8 mouse cellular contexts compared by ENCODE assay signal in genomic region chr5:23890734-23891133, GRCm38 (mm10). TPM values are rescaled to one million over a fixed set of nuclear protein-coding genes. Genes with fewer than 3 reads are reported as not detected.
DNase-seq lines count a peak whose midpoint lies in the region; ATAC-seq and TF ChIP-seq lines count a peak whose summit lies in the region.

No protein-coding gene starts in this region.

- H3K27ac ChIP-seq in kidney, embryonic 14.5 days (ENCODE audit: low read depth, low read length): no peak overlapping the region
- H3K27ac ChIP-seq in forebrain, embryonic 14.5 days (ENCODE audit: low read depth, low read length): no peak overlapping the region
- no peak overlapping the region for H3K27ac ChIP-seq in midbrain, postnatal 0 days (ENCODE audit: low read depth, low read length)

- no peak for ATAC-seq in kidney, embryonic 14.5 days (ENCODE audit: low FRiP score, low TSS enrichment)
- ATAC-seq in forebrain, embryonic 14.5 days: no peak
- no peak for ATAC-seq in midbrain, postnatal 0 days (ENCODE audit: low FRiP score)

- TF ChIP-seq CTCF in brain, embryonic 14.5 days (IDR thresholded peaks at IDR 0.05; ENCODE audit: borderline replicate concordance, extremely low read depth, insufficient read depth, insufficient read length): peak; percentile 54; the same call in 1 of the 2 replicates
- TF ChIP-seq CTCF in midbrain, postnatal 0 days (IDR thresholded peaks at IDR 0.05): peak; percentile 51

- H3K4me2 ChIP-seq in kidney, embryonic 14.5 days (replicated peaks; ENCODE audit: low read depth, low read length): no peak overlapping the region
- no peak overlapping the region for H3K4me2 ChIP-seq in forebrain, embryonic 14.5 days (ENCODE audit: low read length)
- H3K4me2 ChIP-seq in midbrain, postnatal 0 days (ENCODE audit: low read depth, low read length, poor library complexity, severe bottlenecking): no peak overlapping the region

- no peaks in the 10 kb centered on the region for H3K4me1 ChIP-seq in kidney, embryonic 14.5 days (ENCODE audit: control insufficient read depth, insufficient read depth, low read length)
- no peaks in the 10 kb centered on the region for H3K4me1 ChIP-seq in forebrain, embryonic 14.5 days (ENCODE audit: control insufficient read depth, insufficient read depth, low read length)
- no peaks in the 10 kb centered on the region for H3K4me1 ChIP-seq in midbrain, postnatal 0 days (ENCODE audit: insufficient read depth, low read length)

- intact Hi-C loops in heart, postnatal 36 days (cut with DNase I): loop anchor here (1.0 to 5.0 kb wide), 4 partner anchors 36 to 187 kb away; no protein-coding TSS in a partner anchor
- intact Hi-C loops in left cerebral cortex, postnatal 25 days (cut with DNase I): loop anchor here (5.0 kb wide), 1 partner anchor 187 kb away; no protein-coding TSS in a partner anchor

- DNase-seq in kidney, adult 11 months: peak; percentile 44
- peak; percentile 74 for DNase-seq in brain, embryonic 14.5 days (ENCODE audit: low read depth)
- peak; percentile 75 for DNase-seq in forebrain, embryonic 14.5 days (ENCODE audit: low spot score)
- DNase-seq in heart, postnatal 36 days: peak; percentile 78
- peak; percentile 65 to 78 for DNase-seq in left cerebral cortex, postnatal 25 days (ENCODE audit: low spot score in 2 of 2)
- peak; percentile 57 for DNase-seq in midbrain, postnatal 0 days (ENCODE audit: low spot score)
- DNase-seq in testis, postnatal 10 days (ENCODE audit: low spot score): peak; percentile 90

- 38% methylated on average over 10 of the region's 10 CpGs for WGBS in kidney, embryonic 14.5 days
- 40% methylated on average over 10 of the region's 10 CpGs for WGBS in forebrain, embryonic 14.5 days
- WGBS in midbrain, postnatal 0 days: 46% methylated on average over 10 of the region's 10 CpGs

- H3K4me3 ChIP-seq in kidney, embryonic 14.5 days (ENCODE audit: low read length): no peak overlapping the region
- no peak overlapping the region for H3K4me3 ChIP-seq in forebrain, embryonic 14.5 days (ENCODE audit: low read depth, low read length)
- H3K4me3 ChIP-seq in midbrain, postnatal 0 days (ENCODE audit: low read depth, low read length): no peak overlapping the region

- TF ChIP-seq POLR2A in brain, embryonic 14.5 days (IDR thresholded peaks at IDR 0.05; ENCODE audit: borderline replicate concordance, extremely low read depth, insufficient read depth, insufficient read length, poor library complexity, severe bottlenecking): no peak

- no peaks in the 10 kb centered on the region for H3K27me3 ChIP-seq in kidney, embryonic 14.5 days (ENCODE audit: control insufficient read depth, insufficient read depth, low read length)
- no peaks in the 10 kb centered on the region for H3K27me3 ChIP-seq in forebrain, embryonic 14.5 days (replicated peaks; ENCODE audit: control insufficient read depth, insufficient read depth, low read length)
- no peaks in the 10 kb centered on the region for H3K27me3 ChIP-seq in midbrain, postnatal 0 days (ENCODE audit: insufficient read depth, low read length)

- H3K9ac ChIP-seq in kidney, embryonic 14.5 days (ENCODE audit: low read depth, low read length): no peak overlapping the region
- H3K9ac ChIP-seq in forebrain, embryonic 14.5 days (ENCODE audit: low read length): no peak overlapping the region
- H3K9ac ChIP-seq in midbrain, postnatal 0 days (replicated peaks; ENCODE audit: low read length, poor library complexity, severe bottlenecking): no peak overlapping the region

- no peaks in the 10 kb centered on the region for H3K9me3 ChIP-seq in kidney, embryonic 14.5 days (ENCODE audit: control insufficient read depth, low read length)
- no peaks in the 10 kb centered on the region for H3K9me3 ChIP-seq in forebrain, embryonic 14.5 days (replicated peaks; ENCODE audit: control insufficient read depth, low read length)
- H3K9me3 ChIP-seq in midbrain, postnatal 0 days (ENCODE audit: low read length): no peaks in the 10 kb centered on the region

- H3K36me3 ChIP-seq in kidney, embryonic 14.5 days (ENCODE audit: control insufficient read depth, insufficient read depth, low read length): no peaks in the 10 kb centered on the region
- no peaks in the 10 kb centered on the region for H3K36me3 ChIP-seq in forebrain, embryonic 14.5 days (ENCODE audit: control insufficient read depth, insufficient read depth, low read length)
- no peaks in the 10 kb centered on the region for H3K36me3 ChIP-seq in midbrain, postnatal 0 days (ENCODE audit: insufficient read depth, low read length)

RNA-seq across cellular contexts. Expression of gene Tomm7, which starts 46.8 kb away (rescaled TPM):
- polyA plus RNA-seq in kidney, embryonic 14.5 days (2014; fragmentation: Nextera tagmentation; extraction: Ambion mirVana): 124 and 197 TPM in 2 replicates
- 67.2 and 102 TPM in 2 replicates for polyA plus RNA-seq in brain, embryonic 14.5 days (2012; rRNA removed)
- polyA plus RNA-seq in forebrain, embryonic 14.5 days (2014; fragmentation: Nextera tagmentation; extraction: Ambion mirVana): 95.2 and 120 TPM in 2 replicates
- total RNA-seq in heart, postnatal 36 days (2021): 100 to 1,000 TPM; 105 to 107 TPM
- 10 to 100 TPM; 82.3 to 88.1 TPM for total RNA-seq in left cerebral cortex, postnatal 25 days (2021)
- 15.6 and 22.8 TPM in 2 replicates for total RNA-seq in midbrain, postnatal 0 days (2014; rRNA removed)
- polyA plus RNA-seq in midbrain, postnatal 0 days (2015; fragmentation: Nextera tagmentation; extraction: Ambion mirVana): 75.9 and 78.4 TPM in 2 replicates
